Mouse (Mus musculus): ENCODE measurements around the gene Pdlim7. TPM values are rescaled to one million over a fixed set of nuclear protein-coding genes. Genes with fewer than 3 reads are reported as not detected.

Gene Pdlim7
- polyA plus RNA-seq, 1 experiment from 2014 or later = 370 TPM

- no peak overlapping the region for H3K9ac ChIP-seq (ENCODE audit: low read length)
- whole genome bisulfite sequencing = 4% methylated on average over 5 of the region's 5 CpGs
These were observed 3.5 kb upstream of the Pdlim7 start for GRCm38 (mm10) chr13:55516955-55517354.

GRCm38 (mm10) chr13:55513828-55514227 lies 352 bp upstream of the Pdlim7 start:
- ATAC-seq (ENCODE audit: insufficient number of reproducible peaks, insufficient read depth, low FRiP score, low read depth) = no peak
- Histone ChIP-seq H3K4me3 (ENCODE audit: control insufficient read depth in 1 of 2, insufficient read depth in 1 of 2, low read depth in 1 of 2, low read length in 2 of 2) (peak overlapping the region in 1 of 2 experiments; percentile 99; a peak in 2 of 4 replicates), H3K9ac (ENCODE audit: low read length) (peak overlapping the region; percentile 99; the same call in 1 of the 2 replicates), H3K9me3 (ENCODE audit: control insufficient read depth, low read length) (no peaks in the 10 kb centered on the region), H3K27ac (replicated peaks in 1 of 2; ENCODE audit: control insufficient read depth in 1 of 2, insufficient read depth in 1 of 2, low read depth in 2 of 2, low read length in 2 of 2) (no peak overlapping the region), H3K4me1 (ENCODE audit: control insufficient read depth in 2 of 2, insufficient read depth in 2 of 2, low read length in 2 of 2) (peaks cover 29 to 34% of the 10 kb centered on the region in 2 experiments), H3K27me3 (ENCODE audit: control insufficient read depth, insufficient read depth, low read length) (peaks cover 14% of the 10 kb centered on the region), H3K4me2 (ENCODE audit: low read length) (peak overlapping the region; percentile 92), H3K36me3 (ENCODE audit: control insufficient read depth, insufficient read depth, low read length) (peaks cover 25% of the 10 kb centered on the region)
- WGBS = 36% methylated on average over 9 of the region's 9 CpGs

More at GRCm38 (mm10) chr13:55516955-55517354, 3.5 kb upstream of the Pdlim7 start:
- peaks cover 2 to 3% of the 10 kb centered on the region in 2 experiments; a peak in 3 of 4 replicates for H3K4me1 ChIP-seq (ENCODE audit: control insufficient read depth in 2 of 2, insufficient read depth in 2 of 2, low read length in 2 of 2)
- no peak overlapping the region for H3K27ac ChIP-seq (replicated peaks in 1 of 2; ENCODE audit: control insufficient read depth in 1 of 2, insufficient read depth in 1 of 2, low read depth in 2 of 2, low read length in 2 of 2)
- H3K4me3 ChIP-seq (ENCODE audit: control insufficient read depth in 1 of 2, insufficient read depth in 1 of 2, low read depth in 1 of 2, low read length in 2 of 2) = no peak overlapping the region
- H3K9me3 ChIP-seq (ENCODE audit: control insufficient read depth, low read length) = no peaks in the 10 kb centered on the region
- H3K36me3 ChIP-seq (ENCODE audit: control insufficient read depth, insufficient read depth, low read length) = peaks cover 2% of the 10 kb centered on the region
- H3K4me2 ChIP-seq (ENCODE audit: low read length) = no peak overlapping the region
- peaks cover 14% of the 10 kb centered on the region for H3K27me3 ChIP-seq (ENCODE audit: control insufficient read depth, insufficient read depth, low read length)
- no peak for ATAC-seq (ENCODE audit: insufficient number of reproducible peaks, insufficient read depth, low FRiP score, low read depth)

GRCm38 (mm10) chr13:55512379-55513031 lies 971 bp downstream of the Pdlim7 start:
- H3K9me3 ChIP-seq (ENCODE audit: control insufficient read depth, low read length) = no peaks in the 10 kb centered on the region
- peak overlapping the region; percentile 99 for H3K9ac ChIP-seq (ENCODE audit: low read length)
- peak overlapping the region; percentile 97 to 99 for H3K27ac ChIP-seq (replicated peaks in 1 of 2; ENCODE audit: control insufficient read depth in 1 of 2, insufficient read depth in 1 of 2, low read depth in 2 of 2, low read length in 2 of 2)
- H3K4me2 ChIP-seq (ENCODE audit: low read length) = peak overlapping the region; percentile 92
- peaks cover 29 to 41% of the 10 kb centered on the region in 2 experiments for H3K4me1 ChIP-seq (ENCODE audit: control insufficient read depth in 2 of 2, insufficient read depth in 2 of 2, low read length in 2 of 2)
- H3K27me3 ChIP-seq (ENCODE audit: control insufficient read depth, insufficient read depth, low read length) = peaks cover 8% of the 10 kb centered on the region
- H3K36me3 ChIP-seq (ENCODE audit: control insufficient read depth, insufficient read depth, low read length) = peaks cover 38% of the 10 kb centered on the region
- peak; percentile 41 for ATAC-seq (ENCODE audit: insufficient number of reproducible peaks, insufficient read depth, low FRiP score, low read depth)
- 1% methylated on average over 25 of the region's 25 CpGs for WGBS
- H3K4me3 ChIP-seq (ENCODE audit: control insufficient read depth in 1 of 2, insufficient read depth in 1 of 2, low read depth in 1 of 2, low read length in 2 of 2) = peak overlapping the region; percentile 84 to 99

- Histone ChIP-seq H3K4me1 (ENCODE audit: control insufficient read depth in 2 of 2, insufficient read depth in 2 of 2, low read length in 2 of 2) (peaks cover 29 to 41% of the 10 kb centered on the region in 2 experiments), H3K4me2 (ENCODE audit: low read length) (peak overlapping the region; percentile 92), H3K27ac (replicated peaks in 1 of 2; ENCODE audit: control insufficient read depth in 1 of 2, insufficient read depth in 1 of 2, low read depth in 2 of 2, low read length in 2 of 2) (peak overlapping the region; percentile 97 to 99), H3K9me3 (ENCODE audit: control insufficient read depth, low read length) (no peaks in the 10 kb centered on the region), H3K4me3 (ENCODE audit: control insufficient read depth in 1 of 2, insufficient read depth in 1 of 2, low read depth in 1 of 2, low read length in 2 of 2) (peak overlapping the region; percentile 84 to 99), H3K9ac (ENCODE audit: low read length) (peak overlapping the region; percentile 99), H3K36me3 (ENCODE audit: control insufficient read depth, insufficient read depth, low read length) (peaks cover 48% of the 10 kb centered on the region), H3K27me3 (ENCODE audit: control insufficient read depth, insufficient read depth, low read length) (peaks cover 8% of the 10 kb centered on the region)
- no peak for ATAC-seq (ENCODE audit: insufficient number of reproducible peaks, insufficient read depth, low FRiP score, low read depth)
- 7% methylated on average over 5 of the region's 5 CpGs for WGBS
These were observed 2.0 kb downstream of the Pdlim7 start for GRCm38 (mm10) chr13:55511492-55511861.

- 3% methylated on average over 6 of the region's 6 CpGs for WGBS
- H3K4me2 ChIP-seq (ENCODE audit: low read length) = peak overlapping the region; percentile 92
- H3K9ac ChIP-seq (ENCODE audit: low read length) = peak overlapping the region; percentile 99
- no peaks in the 10 kb centered on the region for H3K9me3 ChIP-seq (ENCODE audit: control insufficient read depth, low read length)
- H3K4me1 ChIP-seq (ENCODE audit: control insufficient read depth in 2 of 2, insufficient read depth in 2 of 2, low read length in 2 of 2) = peaks cover 29 to 41% of the 10 kb centered on the region in 2 experiments
- H3K27me3 ChIP-seq (ENCODE audit: control insufficient read depth, insufficient read depth, low read length) = peaks cover 8% of the 10 kb centered on the region
- H3K4me3 ChIP-seq (ENCODE audit: control insufficient read depth in 1 of 2, insufficient read depth in 1 of 2, low read depth in 1 of 2, low read length in 2 of 2) = peak overlapping the region; percentile 21 to 99
- peak overlapping the region; percentile 97 to 99 for H3K27ac ChIP-seq (replicated peaks in 1 of 2; ENCODE audit: control insufficient read depth in 1 of 2, insufficient read depth in 1 of 2, low read depth in 2 of 2, low read length in 2 of 2)
- H3K36me3 ChIP-seq (ENCODE audit: control insufficient read depth, insufficient read depth, low read length) = peaks cover 54% of the 10 kb centered on the region
- ATAC-seq (ENCODE audit: insufficient number of reproducible peaks, insufficient read depth, low FRiP score, low read depth) = peak; percentile 78
These were observed 2.6 kb downstream of the Pdlim7 start for GRCm38 (mm10) chr13:55510668-55511491.

GRCm38 (mm10) chr13:55510332-55510667 lies 3.2 kb downstream of the Pdlim7 start:
- H3K9me3 ChIP-seq (ENCODE audit: control insufficient read depth, low read length) = no peaks in the 10 kb centered on the region
- peaks cover 29 to 41% of the 10 kb centered on the region in 2 experiments for H3K4me1 ChIP-seq (ENCODE audit: control insufficient read depth in 2 of 2, insufficient read depth in 2 of 2, low read length in 2 of 2)
- H3K4me3 ChIP-seq (ENCODE audit: control insufficient read depth in 1 of 2, insufficient read depth in 1 of 2, low read depth in 1 of 2, low read length in 2 of 2) = peak overlapping the region; percentile 6 to 17; a peak in 3 of 4 replicates
- peak overlapping the region; percentile 72 to 97 for H3K27ac ChIP-seq (replicated peaks in 1 of 2; ENCODE audit: control insufficient read depth in 1 of 2, insufficient read depth in 1 of 2, low read depth in 2 of 2, low read length in 2 of 2)
- peaks cover 7% of the 10 kb centered on the region for H3K27me3 ChIP-seq (ENCODE audit: control insufficient read depth, insufficient read depth, low read length)
- H3K9ac ChIP-seq (ENCODE audit: low read length) = peak overlapping the region; percentile 63
- peaks cover 60% of the 10 kb centered on the region for H3K36me3 ChIP-seq (ENCODE audit: control insufficient read depth, insufficient read depth, low read length)
- peak overlapping the region; percentile 92 for H3K4me2 ChIP-seq (ENCODE audit: low read length)
- 10% methylated on average over 3 of the region's 3 CpGs for WGBS
- ATAC-seq (ENCODE audit: insufficient number of reproducible peaks, insufficient read depth, low FRiP score, low read depth) = peak; percentile 4

GRCm38 (mm10) chr13:55508531-55508930 lies 4.9 kb downstream of the Pdlim7 start:
- no peak overlapping the region for H3K4me3 ChIP-seq (ENCODE audit: control insufficient read depth in 1 of 2, insufficient read depth in 1 of 2, low read depth in 1 of 2, low read length in 2 of 2)
- WGBS = 88% methylated on average over 10 of the region's 10 CpGs
- no peak overlapping the region for H3K27ac ChIP-seq (replicated peaks in 1 of 2; ENCODE audit: control insufficient read depth in 1 of 2, insufficient read depth in 1 of 2, low read depth in 2 of 2, low read length in 2 of 2)
- H3K4me1 ChIP-seq (ENCODE audit: control insufficient read depth in 2 of 2, insufficient read depth in 2 of 2, low read length in 2 of 2) = peaks cover 29 to 46% of the 10 kb centered on the region in 2 experiments
- no peaks in the 10 kb centered on the region for H3K9me3 ChIP-seq (ENCODE audit: control insufficient read depth, low read length)
- peaks cover 78% of the 10 kb centered on the region for H3K36me3 ChIP-seq (ENCODE audit: control insufficient read depth, insufficient read depth, low read length)
- H3K9ac ChIP-seq (ENCODE audit: low read length) = no peak overlapping the region
- H3K27me3 ChIP-seq (ENCODE audit: control insufficient read depth, insufficient read depth, low read length) = no peaks in the 10 kb centered on the region
- ATAC-seq (ENCODE audit: insufficient number of reproducible peaks, insufficient read depth, low FRiP score, low read depth) = no peak
- no peak overlapping the region for H3K4me2 ChIP-seq (ENCODE audit: low read length)

Measured in heart, embryonic 14.5 days (tissue).